Mouse (Mus musculus) hindbrain, embryonic 13.5 days (tissue): ENCODE measurements around the gene Gm38392. TPM values are rescaled to one million over a fixed set of nuclear protein-coding genes. Genes with fewer than 3 reads are reported as not detected.

Source experiments
- ATAC-seq: fragments of 200-750 bp; cut with Nextera tagmentation; 2 replicates; pipeline ENCODE4 v1.8.0; 2017; ENCODE audit warnings: moderate TSS enrichment; ENCODE audit not compliant: low FRiP score
- H3K27ac ChIP-seq: fragments of 300-500 bp; sonication (generic); 2 replicates; pipeline ENCODE4 v1.5.1; 2015; ENCODE audit warnings: inconsistent platforms, mild to moderate bottlenecking, moderate library complexity
- H3K27me3 ChIP-seq: fragments of 300-500 bp; sonication (generic); 2 replicates; pipeline ENCODE4 v1.6.1; 2015; ENCODE audit warnings: mild to moderate bottlenecking, inconsistent platforms
- H3K36me3 ChIP-seq: fragments of 300-500 bp; sonication (generic); 2 replicates; pipeline ENCODE4 v1.6.1; 2015; ENCODE audit warnings: mild to moderate bottlenecking, inconsistent platforms
- H3K4me1 ChIP-seq: fragments of 300-500 bp; sonication (generic); replicated peaks from 2 replicates; pipeline ENCODE4 v1.6.1; 2015; ENCODE audit warnings: inconsistent platforms
- H3K4me2 ChIP-seq: fragments of 300-500 bp; sonication (generic); 2 replicates; pipeline ENCODE4 v1.6.1; 2015; ENCODE audit warnings: inconsistent platforms, mild to moderate bottlenecking, moderate library complexity
- H3K4me3 ChIP-seq: fragments of 300-500 bp; sonication (generic); 2 replicates; pipeline ENCODE4 v1.5.1; 2015; ENCODE audit warnings: mild to moderate bottlenecking, inconsistent platforms
- H3K9ac ChIP-seq: fragments of 300-500 bp; sonication (generic); 2 replicates; pipeline ENCODE4 v1.6.1; 2015; ENCODE audit warnings: mild to moderate bottlenecking, inconsistent platforms
- H3K9me3 ChIP-seq: fragments of 300-500 bp; sonication (generic); 2 replicates; pipeline ENCODE4 v1.6.1; 2016; ENCODE audit warnings: inconsistent platforms
- WGBS: fragments of 180-500 bp; shearing (Covaris S2); methylation state at CpG from one replicate; pipeline ENCODE4 v1.1.7; 2015; 5-methylcytosine and 5-hydroxymethylcytosine counted together
- polyA plus RNA-seq: library from polyadenylated mRNA; unstranded; fragments of >200 nt; fragmentation: Nextera tagmentation; extraction: Ambion mirVana; gene quantifications from 2 replicates; pipeline ENCODE4 v1.2.1, GENCODE M21; 2015

Gm38392 gene
- polyA plus RNA-seq, 1 experiment from 2014 or later: 0.29 TPM

- ATAC-seq: no peak
- peaks cover 82% of the 10 kb centered on the region for H3K4me1 ChIP-seq
Observed at GRCm38 (mm10) chr3:88217679-88218078, 69.3 kb downstream of the Gm38392 start.

GRCm38 (mm10) chr3:88216534-88217326, 70.3 kb downstream of the Gm38392 start:
- Histone ChIP-seq H3K4me2 (peak overlapping the region; percentile 86), H3K9me3 (no peaks in the 10 kb centered on the region), H3K9ac (peak overlapping the region; percentile 99), H3K36me3 (peaks cover 28% of the 10 kb centered on the region), H3K27ac (peak overlapping the region; percentile 99), H3K27me3 (peaks cover 57% of the 10 kb centered on the region), H3K4me3 (peak overlapping the region; percentile 75), H3K4me1 (peaks cover 81% of the 10 kb centered on the region)
- no peak for ATAC-seq
- WGBS: 6% methylated on average over 7 of the region's 7 CpGs

More at GRCm38 (mm10) chr3:88217679-88218078, 69.3 kb downstream of the Gm38392 start:
- Histone ChIP-seq H3K36me3 (peaks cover 29% of the 10 kb centered on the region), H3K4me2 (peak overlapping the region; percentile 86), H3K9me3 (no peaks in the 10 kb centered on the region), H3K27ac (peak overlapping the region; percentile 99), H3K4me3 (peak overlapping the region; percentile 75), H3K9ac (peak overlapping the region; percentile 99), H3K27me3 (peaks cover 49% of the 10 kb centered on the region)
- 18% methylated on average over 1 of the region's 2 CpGs for WGBS

GRCm38 (mm10) chr3:88216116-88216515, 70.9 kb downstream of the Gm38392 start:
- Histone ChIP-seq H3K27me3 (peaks cover 60% of the 10 kb centered on the region), H3K4me1 (peaks cover 81% of the 10 kb centered on the region), H3K36me3 (peaks cover 25% of the 10 kb centered on the region), H3K9me3 (no peaks in the 10 kb centered on the region), H3K27ac (peak overlapping the region; percentile 99), H3K4me2 (peak overlapping the region; percentile 86), H3K4me3 (peak overlapping the region; percentile 75), H3K9ac (peak overlapping the region; percentile 99)
- ATAC-seq: no peak
- 3% methylated on average over 6 of the region's 6 CpGs for WGBS

- H3K27me3 ChIP-seq: peaks cover 60% of the 10 kb centered on the region
- no peak for ATAC-seq
- peak overlapping the region; percentile 99 for H3K27ac ChIP-seq
- H3K4me3 ChIP-seq: peak overlapping the region; percentile 75
- H3K36me3 ChIP-seq: peaks cover 21% of the 10 kb centered on the region
- H3K4me2 ChIP-seq: peak overlapping the region; percentile 86
- peak overlapping the region; percentile 99 for H3K9ac ChIP-seq
- 1% methylated on average over 23 of the region's 23 CpGs for WGBS
- H3K9me3 ChIP-seq: no peaks in the 10 kb centered on the region
- H3K4me1 ChIP-seq: peaks cover 80% of the 10 kb centered on the region
Observed at GRCm38 (mm10) chr3:88215553-88216004, 71.4 kb downstream of the Gm38392 start.

GRCm38 (mm10) chr3:88214971-88215552, 71.9 kb downstream of the Gm38392 start:
- peak; percentile 7; the same call in 1 of the 2 replicates for ATAC-seq
- H3K9ac ChIP-seq: peak overlapping the region; percentile 99

GRCm38 (mm10) chr3:88214197-88214938, 72.6 kb downstream of the Gm38392 start:
- Histone ChIP-seq H3K4me3 (peak overlapping the region; percentile 75), H3K9ac (peak overlapping the region; percentile 99), H3K36me3 (peaks cover 23% of the 10 kb centered on the region), H3K4me1 (peaks cover 73% of the 10 kb centered on the region), H3K27me3 (peaks cover 60% of the 10 kb centered on the region), H3K9me3 (no peaks in the 10 kb centered on the region), H3K27ac (peak overlapping the region; percentile 99), H3K4me2 (peak overlapping the region; percentile 86)
- peak; percentile 87 for ATAC-seq
- 1% methylated on average over 42 of the region's 42 CpGs for WGBS

More at GRCm38 (mm10) chr3:88214971-88215552, 71.9 kb downstream of the Gm38392 start:
- peaks cover 23% of the 10 kb centered on the region for H3K36me3 ChIP-seq
- peak overlapping the region; percentile 99 for H3K27ac ChIP-seq
- no peaks in the 10 kb centered on the region for H3K9me3 ChIP-seq
- 2% methylated on average over 48 of the region's 48 CpGs for WGBS
- H3K27me3 ChIP-seq: peaks cover 60% of the 10 kb centered on the region
- H3K4me3 ChIP-seq: peak overlapping the region; percentile 75
- peaks cover 80% of the 10 kb centered on the region for H3K4me1 ChIP-seq
- peak overlapping the region; percentile 86 for H3K4me2 ChIP-seq

- no peaks in the 10 kb centered on the region for H3K9me3 ChIP-seq
- H3K27ac ChIP-seq: peak overlapping the region; percentile 99
- H3K4me2 ChIP-seq: peak overlapping the region; percentile 86
- ATAC-seq: no peak
- H3K27me3 ChIP-seq: peaks cover 60% of the 10 kb centered on the region
- H3K9ac ChIP-seq: peak overlapping the region; percentile 99
- peak overlapping the region; percentile 75 for H3K4me3 ChIP-seq
- WGBS: 7% methylated on average over 2 of the region's 2 CpGs
- H3K36me3 ChIP-seq: peaks cover 19% of the 10 kb centered on the region
- H3K4me1 ChIP-seq: peaks cover 63% of the 10 kb centered on the region
Observed at GRCm38 (mm10) chr3:88213019-88213418, 74.0 kb downstream of the Gm38392 start.

GRCm38 (mm10) chr3:88212356-88212755, 74.7 kb downstream of the Gm38392 start:
- Histone ChIP-seq H3K36me3 (peaks cover 19% of the 10 kb centered on the region), H3K27me3 (peaks cover 57% of the 10 kb centered on the region), H3K27ac (peak overlapping the region; percentile 99), H3K9me3 (no peaks in the 10 kb centered on the region), H3K9ac (peak overlapping the region; percentile 99), H3K4me3 (peak overlapping the region; percentile 75), H3K4me2 (peak overlapping the region; percentile 86), H3K4me1 (peaks cover 59% of the 10 kb centered on the region)
- 6% methylated on average over 1 of the region's 1 CpGs for WGBS
- ATAC-seq: no peak

GRCm38 (mm10) chr3:88210918-88211317, 76.1 kb downstream of the Gm38392 start:
- ATAC-seq: no peak
- WGBS: 14% methylated on average over 2 of the region's 2 CpGs
- H3K9me3 ChIP-seq: no peaks in the 10 kb centered on the region
- peak overlapping the region; percentile 99 for H3K9ac ChIP-seq
- H3K4me3 ChIP-seq: peak overlapping the region; percentile 75
- H3K4me2 ChIP-seq: peak overlapping the region; percentile 86
- peaks cover 19% of the 10 kb centered on the region for H3K36me3 ChIP-seq
- peaks cover 64% of the 10 kb centered on the region for H3K27me3 ChIP-seq
- peaks cover 56% of the 10 kb centered on the region for H3K4me1 ChIP-seq
- peak overlapping the region; percentile 99 for H3K27ac ChIP-seq

GRCm38 (mm10) chr3:88210121-88210520, 76.9 kb downstream of the Gm38392 start:
- Histone ChIP-seq H3K4me3 (peak overlapping the region; percentile 75), H3K27ac (peak overlapping the region; percentile 99), H3K4me2 (peak overlapping the region; percentile 86), H3K27me3 (peaks cover 63% of the 10 kb centered on the region), H3K9ac (peak overlapping the region; percentile 99), H3K9me3 (no peaks in the 10 kb centered on the region), H3K4me1 (peaks cover 59% of the 10 kb centered on the region), H3K36me3 (peaks cover 12% of the 10 kb centered on the region)
- no peak for ATAC-seq
- WGBS: 13% methylated on average over 2 of the region's 2 CpGs

GRCm38 (mm10) chr3:88209306-88209705, 77.7 kb downstream of the Gm38392 start:
- peak overlapping the region; percentile 75 for H3K4me3 ChIP-seq
- ATAC-seq: no peak
- H3K4me2 ChIP-seq: peak overlapping the region; percentile 86
- peak overlapping the region; percentile 99 for H3K27ac ChIP-seq
- H3K9ac ChIP-seq: peak overlapping the region; percentile 99
- 3% methylated on average over 6 of the region's 6 CpGs for WGBS
- peaks cover 59% of the 10 kb centered on the region for H3K4me1 ChIP-seq
- peaks cover 62% of the 10 kb centered on the region for H3K27me3 ChIP-seq
- H3K36me3 ChIP-seq: 0 out of 2 replicates have a peak, but pooled peaks cover 4% of the 10 kb centered on the region
- no peaks in the 10 kb centered on the region for H3K9me3 ChIP-seq
